Mouse (Mus musculus): ENCODE measurements around the gene Padi4. TPM values are rescaled to one million over a fixed set of nuclear protein-coding genes. Genes with fewer than 3 reads are reported as not detected.

Padi4 gene
- total and polyA plus RNA-seq, 2 experiments from 2014 or later, result 1.2 to 2.4 TPM

- H3K4me2 ChIP-seq (ENCODE audit: low read depth, low read length), result no peak overlapping the region
- no peaks in the 10 kb centered on the region for H3K9me3 ChIP-seq (replicated peaks; ENCODE audit: control insufficient read depth, low read length)
- ATAC-seq (ENCODE audit: insufficient read depth, low read depth) (no peak), DNase-seq (ENCODE audit: low spot score) (no peak)
- no peak overlapping the region for H3K9ac ChIP-seq (replicated peaks; ENCODE audit: low read depth, low read length)
- no peaks in the 10 kb centered on the region for H3K27me3 ChIP-seq (ENCODE audit: control insufficient read depth, insufficient read depth, low read length)
- no peak overlapping the region for H3K27ac ChIP-seq (ENCODE audit: low read depth)
- H3K4me1 ChIP-seq (ENCODE audit: control insufficient read depth, insufficient read depth), result no peaks in the 10 kb centered on the region
- TF ChIP-seq CTCF (IDR thresholded peaks at IDR 0.05; ENCODE audit: low read depth) (no peak), EP300 (IDR thresholded peaks at IDR 0.05; ENCODE audit: low read depth) (no peak)
- WGBS, result 81% methylated on average over 5 of the region's 5 CpGs
- H3K36me3 ChIP-seq (replicated peaks; ENCODE audit: control insufficient read depth, insufficient read depth, low read length), result no peaks in the 10 kb centered on the region
- H3K4me3 ChIP-seq (ENCODE audit: low read depth, low read length), result no peak overlapping the region
These were observed 5.1 kb downstream of the Padi4 start for GRCm38 (mm10) chr4:140768973-140769372.

- ATAC-seq (ENCODE audit: insufficient read depth, low read depth) (no peak), DNase-seq (ENCODE audit: low spot score) (no peak)
- Histone ChIP-seq H3K4me2 (ENCODE audit: low read depth, low read length) (no peak overlapping the region), H3K4me1 (ENCODE audit: control insufficient read depth, insufficient read depth) (no peaks in the 10 kb centered on the region), H3K27me3 (ENCODE audit: control insufficient read depth, insufficient read depth, low read length) (no peaks in the 10 kb centered on the region), H3K27ac (ENCODE audit: low read depth) (no peak overlapping the region), H3K4me3 (ENCODE audit: low read depth, low read length) (no peak overlapping the region), H3K9ac (replicated peaks; ENCODE audit: low read depth, low read length) (no peak overlapping the region), H3K9me3 (replicated peaks; ENCODE audit: control insufficient read depth, low read length) (no peaks in the 10 kb centered on the region), H3K36me3 (replicated peaks; ENCODE audit: control insufficient read depth, insufficient read depth, low read length) (no peaks in the 10 kb centered on the region)
- no peak for TF ChIP-seq EP300 (IDR thresholded peaks at IDR 0.05; ENCODE audit: low read depth)
- no peak for TF ChIP-seq CTCF (IDR thresholded peaks at IDR 0.05; ENCODE audit: low read depth)
- WGBS, result 62% methylated on average over 3 of the region's 3 CpGs
These were observed 8.1 kb downstream of the Padi4 start for GRCm38 (mm10) chr4:140765936-140766335.

- Histone ChIP-seq H3K4me2 (ENCODE audit: low read depth, low read length) (no peak overlapping the region), H3K9me3 (replicated peaks; ENCODE audit: control insufficient read depth, low read length) (no peaks in the 10 kb centered on the region), H3K4me1 (ENCODE audit: control insufficient read depth, insufficient read depth) (no peaks in the 10 kb centered on the region), H3K36me3 (replicated peaks; ENCODE audit: control insufficient read depth, insufficient read depth, low read length) (no peaks in the 10 kb centered on the region), H3K27me3 (ENCODE audit: control insufficient read depth, insufficient read depth, low read length) (no peaks in the 10 kb centered on the region), H3K9ac (replicated peaks; ENCODE audit: low read depth, low read length) (no peak overlapping the region), H3K4me3 (ENCODE audit: low read depth, low read length) (no peak overlapping the region), H3K27ac (ENCODE audit: low read depth) (no peak overlapping the region)
- TF ChIP-seq EP300 (IDR thresholded peaks at IDR 0.05; ENCODE audit: low read depth) (no peak), CTCF (IDR thresholded peaks at IDR 0.05; ENCODE audit: low read depth) (peak; percentile 49)
- WGBS, result 20% methylated on average over 9 of the region's 9 CpGs
- DNase-seq (ENCODE audit: low spot score), result no peak
- ATAC-seq (ENCODE audit: insufficient read depth, low read depth), result peak; percentile 58
These were observed 10.9 kb downstream of the Padi4 start for GRCm38 (mm10) chr4:140763158-140763557.

GRCm38 (mm10) chr4:140761601-140762000 lies 12.4 kb downstream of the Padi4 start:
- DNase-seq (ENCODE audit: low spot score), result no peak
- 81% methylated on average over 7 of the region's 7 CpGs for WGBS
- no peak overlapping the region for H3K4me2 ChIP-seq (ENCODE audit: low read depth, low read length)
- TF ChIP-seq EP300 (IDR thresholded peaks at IDR 0.05; ENCODE audit: low read depth) (no peak), CTCF (IDR thresholded peaks at IDR 0.05; ENCODE audit: low read depth) (no peak)
- ATAC-seq (ENCODE audit: insufficient read depth, low read depth), result no peak
- no peaks in the 10 kb centered on the region for H3K4me1 ChIP-seq (ENCODE audit: control insufficient read depth, insufficient read depth)
- no peaks in the 10 kb centered on the region for H3K36me3 ChIP-seq (replicated peaks; ENCODE audit: control insufficient read depth, insufficient read depth, low read length)
- H3K27me3 ChIP-seq (ENCODE audit: control insufficient read depth, insufficient read depth, low read length), result no peaks in the 10 kb centered on the region
- H3K9me3 ChIP-seq (replicated peaks; ENCODE audit: control insufficient read depth, low read length), result no peaks in the 10 kb centered on the region
- H3K4me3 ChIP-seq (ENCODE audit: low read depth, low read length), result no peak overlapping the region
- H3K9ac ChIP-seq (replicated peaks; ENCODE audit: low read depth, low read length), result no peak overlapping the region
- H3K27ac ChIP-seq (ENCODE audit: low read depth), result no peak overlapping the region

GRCm38 (mm10) chr4:140755811-140756210 lies 18.2 kb downstream of the Padi4 start:
- TF ChIP-seq CTCF (IDR thresholded peaks at IDR 0.05; ENCODE audit: low read depth), result no peak
- TF ChIP-seq EP300 (IDR thresholded peaks at IDR 0.05; ENCODE audit: low read depth), result no peak
- Histone ChIP-seq H3K27me3 (ENCODE audit: control insufficient read depth, insufficient read depth, low read length) (no peaks in the 10 kb centered on the region), H3K4me3 (ENCODE audit: low read depth, low read length) (no peak overlapping the region), H3K36me3 (replicated peaks; ENCODE audit: control insufficient read depth, insufficient read depth, low read length) (no peaks in the 10 kb centered on the region), H3K4me2 (ENCODE audit: low read depth, low read length) (no peak overlapping the region), H3K9ac (replicated peaks; ENCODE audit: low read depth, low read length) (no peak overlapping the region), H3K27ac (ENCODE audit: low read depth) (no peak overlapping the region), H3K9me3 (replicated peaks; ENCODE audit: control insufficient read depth, low read length) (no peaks in the 10 kb centered on the region), H3K4me1 (ENCODE audit: control insufficient read depth, insufficient read depth) (0 out of 2 replicates have a peak, but pooled peaks cover 5% of the 10 kb centered on the region)
- WGBS, result 73% methylated on average over 3 of the region's 3 CpGs
- ATAC-seq (ENCODE audit: insufficient read depth, low read depth) (no peak), DNase-seq (ENCODE audit: low spot score) (no peak)

- 29% methylated on average over 7 of the region's 7 CpGs for WGBS
- ATAC-seq (ENCODE audit: insufficient read depth, low read depth) (no peak), DNase-seq (ENCODE audit: low spot score) (no peak)
- 0 out of 2 replicates have a peak, but pooled peaks cover 5% of the 10 kb centered on the region for H3K4me1 ChIP-seq (ENCODE audit: control insufficient read depth, insufficient read depth)
- H3K9me3 ChIP-seq (replicated peaks; ENCODE audit: control insufficient read depth, low read length), result no peaks in the 10 kb centered on the region
- H3K9ac ChIP-seq (replicated peaks; ENCODE audit: low read depth, low read length), result no peak overlapping the region
- no peak overlapping the region for H3K4me3 ChIP-seq (ENCODE audit: low read depth, low read length)
- H3K36me3 ChIP-seq (replicated peaks; ENCODE audit: control insufficient read depth, insufficient read depth, low read length), result no peaks in the 10 kb centered on the region
- H3K4me2 ChIP-seq (ENCODE audit: low read depth, low read length), result no peak overlapping the region
- H3K27me3 ChIP-seq (ENCODE audit: control insufficient read depth, insufficient read depth, low read length), result no peaks in the 10 kb centered on the region
- peak overlapping the region; percentile 5; the same call in 1 of the 2 replicates for H3K27ac ChIP-seq (ENCODE audit: low read depth)
- TF ChIP-seq CTCF (IDR thresholded peaks at IDR 0.05; ENCODE audit: low read depth), result no peak
- TF ChIP-seq EP300 (IDR thresholded peaks at IDR 0.05; ENCODE audit: low read depth), result no peak
These were observed 20.7 kb downstream of the Padi4 start for GRCm38 (mm10) chr4:140753366-140753765.
